ENCODE assay signal across 8 mouse cellular contexts in genomic region chr4:48473651-48474011, GRCm38 (mm10). TPM values are rescaled to one million over a fixed set of nuclear protein-coding genes. Genes with fewer than 3 reads are reported as not detected.
DNase-seq lines count a peak whose midpoint lies in the region; ATAC-seq lines count a peak whose summit lies in the region.

No protein-coding gene starts in this region.

- no peaks in the 10 kb centered on the region for H3K9me3 ChIP-seq in heart, embryonic 10.5 days
- H3K9me3 ChIP-seq in forebrain, embryonic 12.5 days: 0 out of 2 replicates have a peak, but pooled peaks cover under 1% of the 10 kb centered on the region
- H3K9me3 ChIP-seq in liver, embryonic 12.5 days (replicated peaks): no peaks in the 10 kb centered on the region

- no peaks in the 10 kb centered on the region for H3K27me3 ChIP-seq in heart, embryonic 10.5 days (ENCODE audit: insufficient read depth, poor library complexity, severe bottlenecking)
- H3K27me3 ChIP-seq in forebrain, embryonic 12.5 days: no peaks in the 10 kb centered on the region
- H3K27me3 ChIP-seq in liver, embryonic 12.5 days (replicated peaks): no peaks in the 10 kb centered on the region

- peak overlapping the region; percentile 97 for H3K27ac ChIP-seq in heart, embryonic 10.5 days
- peak overlapping the region; percentile 82; the same call in 1 of the 2 replicates for H3K27ac ChIP-seq in forebrain, embryonic 12.5 days
- H3K27ac ChIP-seq in liver, embryonic 12.5 days: no peak overlapping the region; the same call in 1 of the 2 replicates

- 71% methylated on average over 2 of the region's 2 CpGs for WGBS in heart, embryonic 10.5 days
- WGBS in forebrain, embryonic 12.5 days: 80% methylated on average over 2 of the region's 2 CpGs
- 65% methylated on average over 2 of the region's 2 CpGs for WGBS in liver, embryonic 12.5 days (ENCODE audit: insufficient replicate concordance)

- intact Hi-C loops in heart, postnatal 10 days (cut with DNase I): loop anchor here (2.0 to 5.0 kb wide), 2 partner anchors 67 to 189 kb away; partner anchors contain the start of gene Cavin4

- peaks cover 19% of the 10 kb centered on the region for H3K4me1 ChIP-seq in heart, embryonic 10.5 days
- H3K4me1 ChIP-seq in forebrain, embryonic 12.5 days: peaks cover 20% of the 10 kb centered on the region
- H3K4me1 ChIP-seq in liver, embryonic 12.5 days: peaks cover 23% of the 10 kb centered on the region

- no peak for ATAC-seq in forebrain, embryonic 12.5 days (ENCODE audit: low FRiP score)
- ATAC-seq in liver, embryonic 12.5 days: no peak; the same call in 1 of the 2 replicates
- no peak for ATAC-seq in megakaryocyte-erythroid progenitor cell, adult 5-6 weeks (replicated peaks; ENCODE audit: low FRiP score, low TSS enrichment, poor library complexity, severe bottlenecking)
- no peak for ATAC-seq in monocyte, adult 5-6 weeks (replicated peaks; ENCODE audit: insufficient number of reproducible peaks, low FRiP score, low TSS enrichment, poor library complexity, severe bottlenecking)

- peaks cover 2% of the 10 kb centered on the region for H3K36me3 ChIP-seq in heart, embryonic 10.5 days
- peaks cover 2% of the 10 kb centered on the region for H3K36me3 ChIP-seq in forebrain, embryonic 12.5 days (replicated peaks)
- H3K36me3 ChIP-seq in liver, embryonic 12.5 days: peaks cover 2% of the 10 kb centered on the region

- peak overlapping the region; percentile 76 for H3K4me2 ChIP-seq in forebrain, embryonic 12.5 days
- H3K4me2 ChIP-seq in liver, embryonic 12.5 days: peak overlapping the region; percentile 96

- no peak for DNase-seq in heart, embryonic 10.5 days (ENCODE audit: low spot score)
- no peak for DNase-seq in heart, postnatal 10 days
- DNase-seq in 416B (ENCODE audit: low read depth): peak; percentile 9
- no peak for DNase-seq in right cerebral cortex, postnatal 14 days

- peak overlapping the region; percentile 98 for H3K4me3 ChIP-seq in heart, embryonic 10.5 days
- H3K4me3 ChIP-seq in forebrain, embryonic 12.5 days (replicated peaks): peak overlapping the region; percentile 80
- H3K4me3 ChIP-seq in liver, embryonic 12.5 days: peak overlapping the region; percentile 97

- no peak overlapping the region for H3K9ac ChIP-seq in forebrain, embryonic 12.5 days
- peak overlapping the region; percentile 97 for H3K9ac ChIP-seq in liver, embryonic 12.5 days

RNA-seq across cellular contexts. Expression of gene Tex10, which starts 0.4 kb away (rescaled TPM):
- polyA plus RNA-seq in heart, embryonic 10.5 days (2016; fragmentation: Nextera tagmentation; extraction: Ambion mirVana): 46.5 and 62.0 TPM in 2 replicates
- total RNA-seq in heart, postnatal 10 days (2021): 10 to 100 TPM; 12.1 to 12.3 TPM
- polyA plus RNA-seq in forebrain, embryonic 12.5 days (2016; fragmentation: Nextera tagmentation; extraction: Ambion mirVana): 58.5 and 62.5 TPM in 2 replicates
- polyA plus RNA-seq in liver, embryonic 12.5 days (2016; fragmentation: Nextera tagmentation; extraction: Ambion mirVana): 36.7 and 36.8 TPM in 2 replicates
- total RNA-seq in megakaryocyte-erythroid progenitor cell, adult 5-6 weeks (2014; fragmentation: Nextera tagmentation): 59.4 and 65.9 TPM in 2 replicates
- 61.5 and 94.7 TPM in 2 replicates for total RNA-seq in megakaryocyte-erythroid progenitor cell, adult 5-6 weeks (2017)
- 49.9 to 52.6 TPM (median 51.7 TPM) in 3 replicates for total RNA-seq in monocyte, adult 5-6 weeks (2017)
